Mouse (Mus musculus): ENCODE data around the gene Il34.

Gene Il34

GRCm38 (mm10) chr8:110738591-110739195, 67.0 kb downstream of the Il34 start:
- no peak for DNase-seq (ENCODE audit: low spot score)

GRCm38 (mm10) chr8:110733036-110733435, 72.7 kb downstream of the Il34 start:
- no peak for DNase-seq (ENCODE audit: low spot score)

GRCm38 (mm10) chr8:110731346-110731859, 74.3 kb downstream of the Il34 start:
- no peak for DNase-seq (ENCODE audit: low spot score)

- peak; percentile 65 for DNase-seq (ENCODE audit: low spot score)
Measured at GRCm38 (mm10) chr8:110726893-110727292, 78.8 kb downstream of the Il34 start.

GRCm38 (mm10) chr8:110725084-110725838, 80.5 kb downstream of the Il34 start:
- DNase-seq (ENCODE audit: low spot score), result no peak

- DNase-seq (ENCODE audit: low spot score), result no peak
Measured at GRCm38 (mm10) chr8:110724493-110724892, 81.2 kb downstream of the Il34 start.

- no peak for DNase-seq (ENCODE audit: low spot score)
Measured at GRCm38 (mm10) chr8:110722414-110723011, 83.2 kb downstream of the Il34 start.

- DNase-seq (ENCODE audit: low spot score), result no peak
Measured at GRCm38 (mm10) chr8:110721606-110722413, 83.9 kb downstream of the Il34 start.

- DNase-seq (ENCODE audit: low spot score), result peak; percentile 73
Measured at GRCm38 (mm10) chr8:110720685-110721598, 84.8 kb downstream of the Il34 start, which contains the start of gene Mtss1l. TSS of gene Mtss1l (plus strand) at chr8:110721476.

GRCm38 (mm10) chr8:110719898-110720653, 85.6 kb downstream of the Il34 start:
- no peak for DNase-seq (ENCODE audit: low spot score)

GRCm38 (mm10) chr8:110718969-110719670, 86.6 kb downstream of the Il34 start:
- no peak for DNase-seq (ENCODE audit: low spot score)

- DNase-seq (ENCODE audit: low spot score), result no peak
Measured at GRCm38 (mm10) chr8:110718209-110718968, 87.3 kb downstream of the Il34 start.

- DNase-seq (ENCODE audit: low spot score), result no peak
Measured at GRCm38 (mm10) chr8:110717131-110717530, 88.6 kb downstream of the Il34 start.

GRCm38 (mm10) chr8:110716075-110716474, 89.6 kb downstream of the Il34 start:
- no peak for DNase-seq (ENCODE audit: low spot score)

GRCm38 (mm10) chr8:110714827-110715519, 90.8 kb downstream of the Il34 start:
- DNase-seq (ENCODE audit: low spot score), result no peak

GRCm38 (mm10) chr8:110713073-110713472, 92.7 kb downstream of the Il34 start:
- DNase-seq (ENCODE audit: low spot score), result no peak

- DNase-seq (ENCODE audit: low spot score), result no peak
Measured at GRCm38 (mm10) chr8:110711271-110711934, 94.3 kb downstream of the Il34 start.

- no peak for DNase-seq (ENCODE audit: low spot score)
Measured at GRCm38 (mm10) chr8:110710593-110710992, 95.1 kb downstream of the Il34 start.
